Mouse (Mus musculus) bone marrow, adult 2 months (tissue): ENCODE data around the gene L3mbtl2.

ENCODE experiments used
- CTCF ChIP-seq: fragments of 200-500 bp; IDR thresholded peaks from 2 replicates; pipeline ENCODE4 v1.5.1; 2011; ENCODE audit warnings: low read length, control low read depth; ENCODE audit not compliant: control insufficient read depth, insufficient read depth
- POLR2A ChIP-seq: fragments of 200-500 bp; IDR thresholded peaks from 2 replicates; pipeline ENCODE4 v1.6.1; 2011; ENCODE audit warnings: low read depth, mild to moderate bottlenecking, control low read depth, low read length, borderline replicate concordance; ENCODE audit not compliant: control insufficient read depth

- TF ChIP-seq POLR2A = no peak
- no peak for TF ChIP-seq CTCF
Measured at GRCm38 (mm10) chr15:81723653-81724052, 60.0 kb downstream of the L3mbtl2 start.
